Mouse (Mus musculus) E14TG2a.4 (cell line): ENCODE data around the gene Prokr1.
A peak's percentile ranks its signal among the peaks of the same experiment; 100 is the strongest.
"Not testable (repeated sequence)": the region's sequence is repeated elsewhere in the genome, so short reads cannot be mapped to it uniquely, and the experiment has no call there.

Source experiments
- H3K27me3 ChIP-seq: 2 replicates; pipeline ENCODE4 v1.6.1; 2014; ENCODE audit warnings: low read length, control low read depth; ENCODE audit not compliant: insufficient read depth
- H3K36me3 ChIP-seq: 2 replicates; pipeline ENCODE4 v1.6.1; 2014; ENCODE audit warnings: low read length, control low read depth; ENCODE audit not compliant: insufficient read depth
- H3K4me1 ChIP-seq: replicated peaks from 2 replicates; pipeline ENCODE4 v1.6.1; 2014; ENCODE audit warnings: low read depth, low read length, control low read depth
- H3K4me3 ChIP-seq: replicated peaks from 2 replicates; pipeline ENCODE4 v1.5.1; 2014; ENCODE audit warnings: mild to moderate bottlenecking, low read length
- H3K9me3 ChIP-seq: 2 replicates; pipeline ENCODE4 v1.6.1; 2014; ENCODE audit warnings: low read length, control low read depth
- CTCF ChIP-seq: conservative IDR thresholded peaks from 2 replicates; pipeline ENCODE4 v1.5.1; 2014; ENCODE audit warnings: low read length
- NANOG ChIP-seq: IDR thresholded peaks from 2 replicates; pipeline ENCODE4 v1.6.1; 2014; ENCODE audit warnings: borderline replicate concordance, low read length, mixed read lengths
- POU5F1 ChIP-seq: IDR thresholded peaks from 2 replicates; pipeline ENCODE4 v1.6.1; 2014; ENCODE audit warnings: low read length, borderline replicate concordance

The Prokr1 gene

DNA sequence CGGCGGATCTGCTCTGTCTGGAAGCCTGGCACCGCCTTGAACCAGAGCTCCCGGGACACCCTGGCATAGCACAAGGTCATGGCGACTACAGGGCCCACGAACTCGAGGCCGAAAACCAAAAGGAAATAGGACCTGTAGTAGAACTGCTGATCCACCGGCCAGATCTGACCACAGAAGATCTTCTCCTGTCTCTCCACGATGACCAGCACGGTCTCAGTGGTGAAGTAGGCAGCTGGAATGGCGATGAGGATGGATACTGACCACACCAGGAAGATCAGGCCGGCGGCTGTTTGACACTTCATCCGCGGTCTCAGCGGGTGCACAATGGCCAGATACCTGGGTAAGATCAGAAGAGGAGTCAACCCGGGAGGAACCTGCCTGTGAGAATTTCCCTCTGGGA lies 9.0 kb downstream of the Prokr1 start:
- TF ChIP-seq POU5F1: no peak
- no peak for TF ChIP-seq NANOG
- no peak for TF ChIP-seq CTCF
- Histone ChIP-seq H3K27me3 (peaks cover 54% of the 10 kb centered on the region), H3K4me3 (peak overlapping the region; percentile 52), H3K4me1 (peaks cover 20% of the 10 kb centered on the region), H3K36me3 (no peaks in the 10 kb centered on the region), H3K9me3 (no peaks in the 10 kb centered on the region)

DNA sequence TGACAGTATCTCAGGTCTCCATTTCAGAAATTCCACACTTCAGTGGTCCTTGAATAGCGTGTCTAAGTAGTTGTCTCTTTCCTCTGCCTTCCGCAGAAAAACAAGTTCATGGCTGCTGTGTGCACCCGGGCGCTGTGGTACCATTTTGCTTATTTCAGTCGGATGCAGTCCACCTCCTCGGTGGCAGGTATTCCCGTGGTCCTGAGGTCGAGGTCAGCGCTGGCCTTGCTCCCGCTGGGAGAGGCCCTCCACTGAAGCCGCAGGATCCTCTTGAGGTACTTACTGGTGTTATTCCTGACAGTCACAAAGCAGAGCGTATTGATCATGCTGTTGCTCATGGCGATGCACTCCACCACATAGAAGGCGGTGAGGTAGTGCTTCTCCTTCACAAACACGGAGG lies 9.5 kb downstream of the Prokr1 start:
- peak overlapping the region; percentile 52 for H3K4me3 ChIP-seq
- peaks cover 20% of the 10 kb centered on the region for H3K4me1 ChIP-seq
- no peaks in the 10 kb centered on the region for H3K36me3 ChIP-seq
- peaks cover 53% of the 10 kb centered on the region for H3K27me3 ChIP-seq
- no peaks in the 10 kb centered on the region for H3K9me3 ChIP-seq
- no peak for TF ChIP-seq POU5F1
- TF ChIP-seq NANOG: no peak
- no peak for TF ChIP-seq CTCF

DNA sequence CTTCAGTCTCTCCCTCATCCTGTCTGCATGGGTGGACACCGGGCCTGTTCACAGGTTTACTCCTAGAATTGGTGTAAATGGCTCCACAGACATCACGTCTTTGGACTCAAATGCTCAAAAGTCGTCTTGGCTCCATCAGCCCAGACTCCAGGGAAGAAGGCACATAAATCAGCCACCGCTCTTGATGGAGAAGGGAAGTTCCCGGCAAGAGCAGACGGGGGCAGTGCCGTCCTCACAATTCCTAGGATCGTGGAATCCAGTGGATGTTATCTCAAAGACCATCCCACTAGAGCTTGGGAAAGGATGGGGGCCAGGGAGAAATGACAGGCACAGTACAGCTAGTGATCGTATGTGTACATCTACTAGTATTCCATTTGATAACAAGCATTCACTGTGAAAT lies 12.3 kb downstream of the Prokr1 start:
- TF ChIP-seq NANOG: no peak
- TF ChIP-seq POU5F1: no peak
- no peak for TF ChIP-seq CTCF
- no peak overlapping the region for H3K4me3 ChIP-seq

GRCm38 (mm10) chr6:87576648-87577330 lies 13.8 kb downstream of the Prokr1 start:
- H3K4me1 ChIP-seq: peaks cover 12% of the 10 kb centered on the region
- peaks cover 20% of the 10 kb centered on the region for H3K27me3 ChIP-seq
- TF ChIP-seq NANOG: no peak
- no peak for TF ChIP-seq POU5F1
- no peak for TF ChIP-seq CTCF
- H3K36me3 ChIP-seq: no peaks in the 10 kb centered on the region
- H3K9me3 ChIP-seq: no peaks in the 10 kb centered on the region
- no peak overlapping the region for H3K4me3 ChIP-seq

More for the DNA sequence above, 12.3 kb downstream of the Prokr1 start:
- H3K9me3 ChIP-seq: no peaks in the 10 kb centered on the region
- peaks cover 33% of the 10 kb centered on the region for H3K27me3 ChIP-seq
- H3K4me1 ChIP-seq: peaks cover 13% of the 10 kb centered on the region
- H3K36me3 ChIP-seq: no peaks in the 10 kb centered on the region

DNA sequence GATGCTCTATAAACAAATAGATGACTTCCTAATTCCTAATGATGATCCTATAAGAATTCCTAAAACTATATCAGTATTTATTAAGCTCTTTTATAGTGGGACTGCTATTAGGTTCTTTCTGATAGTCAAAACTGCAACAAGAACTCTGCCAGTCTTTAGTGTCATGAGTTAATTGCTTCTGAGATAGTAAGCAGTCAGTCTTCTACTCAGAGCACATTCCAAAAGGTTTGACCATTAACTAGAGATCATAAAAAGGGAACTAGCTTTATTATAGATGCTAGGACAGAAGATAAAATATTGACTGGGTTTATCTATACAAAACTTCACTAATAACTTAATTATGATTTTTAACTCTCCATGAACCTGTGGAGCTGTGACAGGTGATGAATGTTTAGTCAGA lies 18.7 kb downstream of the Prokr1 start:
- H3K9me3 ChIP-seq, H3K27me3 ChIP-seq, H3K4me3 ChIP-seq, H3K36me3 ChIP-seq, H3K4me1 ChIP-seq: not testable (repeated sequence)

GRCm38 (mm10) chr6:87567686-87568593 lies 22.6 kb downstream of the Prokr1 start:
- Histone ChIP-seq H3K9me3 (no peaks in the 10 kb centered on the region), H3K27me3 (no peaks in the 10 kb centered on the region), H3K4me1 (peaks cover 25% of the 10 kb centered on the region), H3K36me3 (no peaks in the 10 kb centered on the region), H3K4me3 (no peak overlapping the region)
- TF ChIP-seq CTCF (no peak), POU5F1 (no peak), NANOG (no peak)

DNA sequence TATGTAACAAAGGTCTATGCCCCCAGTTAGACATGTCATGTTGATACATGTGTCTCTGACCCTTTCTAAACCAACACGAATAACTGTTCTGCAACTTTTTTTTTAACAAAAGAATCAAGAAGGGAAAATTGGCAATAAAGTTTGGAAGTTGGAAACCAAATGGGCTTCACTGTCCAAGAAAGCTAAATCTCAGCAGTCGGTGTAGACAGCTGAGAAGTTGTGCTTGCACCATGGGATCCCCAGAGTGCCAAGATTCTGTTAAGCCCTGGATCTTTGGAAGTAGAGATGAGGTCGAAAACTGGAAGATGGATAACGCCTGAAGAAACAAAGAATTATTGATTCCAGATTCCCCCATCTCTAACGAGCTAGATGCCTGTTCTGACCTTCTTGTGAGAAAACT lies 25.4 kb downstream of the Prokr1 start:
- no peak overlapping the region for H3K4me3 ChIP-seq
- H3K9me3 ChIP-seq: no peaks in the 10 kb centered on the region
- peaks cover 25% of the 10 kb centered on the region for H3K4me1 ChIP-seq
- H3K36me3 ChIP-seq: no peaks in the 10 kb centered on the region
- TF ChIP-seq POU5F1 (no peak), NANOG (no peak), CTCF (no peak)
- H3K27me3 ChIP-seq: no peaks in the 10 kb centered on the region

DNA sequence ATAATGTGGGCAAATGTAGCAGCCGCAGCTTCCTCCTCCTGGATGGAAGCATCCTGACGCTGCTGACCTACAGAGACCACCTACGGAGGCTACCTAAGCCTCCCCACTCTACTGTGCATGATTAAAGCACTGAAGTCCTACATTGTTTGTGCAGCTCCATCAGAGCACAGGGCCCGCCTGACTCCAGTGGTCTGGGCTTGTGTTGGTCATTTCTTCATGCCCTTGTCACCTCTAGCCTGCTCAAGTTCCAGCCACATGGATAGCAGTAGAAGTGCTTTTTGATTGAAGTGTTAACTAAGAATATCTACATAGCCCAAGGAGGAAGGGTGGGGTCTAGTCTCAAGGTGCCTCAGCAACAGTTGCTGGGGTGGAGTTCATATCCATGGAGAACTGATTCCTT lies 26.2 kb downstream of the Prokr1 start:
- TF ChIP-seq CTCF: no peak
- TF ChIP-seq POU5F1: no peak
- no peak for TF ChIP-seq NANOG
- H3K4me3 ChIP-seq: no peak overlapping the region
- no peaks in the 10 kb centered on the region for H3K27me3 ChIP-seq
- no peaks in the 10 kb centered on the region for H3K9me3 ChIP-seq
- peaks cover 25% of the 10 kb centered on the region for H3K4me1 ChIP-seq
- no peaks in the 10 kb centered on the region for H3K36me3 ChIP-seq

DNA sequence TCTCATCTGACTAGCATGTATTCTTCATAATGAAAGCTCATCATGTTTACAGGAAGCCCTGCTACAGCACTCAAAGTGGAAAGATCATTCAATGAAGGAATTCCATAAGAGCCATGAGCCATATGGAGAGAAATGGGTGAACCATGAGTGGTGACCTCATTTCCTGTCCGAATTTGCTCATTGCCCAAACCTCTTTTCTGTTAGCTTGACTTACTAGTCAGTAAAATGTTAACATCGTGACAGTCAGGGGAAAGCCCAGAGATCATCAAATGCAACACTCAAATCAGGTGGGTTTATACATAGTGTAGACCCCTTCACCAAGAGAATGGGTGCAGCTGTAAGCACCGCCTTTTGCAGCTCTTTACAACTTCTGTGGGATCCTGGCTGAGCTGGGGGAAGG lies 36.8 kb downstream of the Prokr1 start:
- H3K4me1 ChIP-seq: peaks cover 11% of the 10 kb centered on the region
- H3K9me3 ChIP-seq: no peaks in the 10 kb centered on the region
- TF ChIP-seq CTCF: no peak
- TF ChIP-seq POU5F1: no peak
- no peak for TF ChIP-seq NANOG
- H3K4me3 ChIP-seq: no peak overlapping the region
- no peaks in the 10 kb centered on the region for H3K27me3 ChIP-seq
- H3K36me3 ChIP-seq: no peaks in the 10 kb centered on the region
